Mouse (Mus musculus): ENCODE data around the gene Mmp14.

The Mmp14 gene

DNA sequence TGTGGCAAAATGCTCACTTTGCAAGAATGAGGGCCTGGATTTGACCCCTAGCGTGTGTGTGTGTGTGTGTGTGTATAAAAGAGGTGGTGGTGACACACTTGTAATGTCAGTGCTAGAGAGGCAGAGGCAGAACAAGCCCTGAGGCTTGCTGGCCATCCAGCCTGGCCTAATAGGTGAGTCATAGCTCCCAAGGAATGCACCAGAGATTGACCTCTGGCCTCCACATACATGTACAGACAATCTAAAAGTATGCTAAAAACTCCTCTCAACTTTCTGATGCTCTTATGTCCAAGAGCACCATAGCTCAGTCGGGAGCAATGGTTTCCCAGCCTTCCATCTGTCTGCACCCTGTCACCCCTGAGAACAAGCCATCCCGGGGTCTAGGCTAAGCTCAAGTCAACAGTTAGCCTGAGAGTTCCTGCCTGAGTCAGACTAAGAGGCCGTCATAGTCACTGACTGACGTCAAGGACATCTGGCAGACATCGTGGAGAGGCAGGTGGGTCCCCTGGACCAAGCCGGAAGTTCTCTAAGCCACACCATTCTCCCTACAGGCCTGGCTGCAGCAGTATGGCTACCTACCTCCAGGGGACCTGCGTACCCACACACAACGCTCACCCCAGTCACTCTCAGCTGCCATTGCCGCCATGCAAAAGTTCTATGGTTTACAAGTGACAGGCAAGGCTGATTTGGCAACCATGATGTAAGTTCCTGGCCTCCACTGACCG, 3.9 kb downstream of the Mmp14 start:
- DNase-seq: no peak

DNA sequence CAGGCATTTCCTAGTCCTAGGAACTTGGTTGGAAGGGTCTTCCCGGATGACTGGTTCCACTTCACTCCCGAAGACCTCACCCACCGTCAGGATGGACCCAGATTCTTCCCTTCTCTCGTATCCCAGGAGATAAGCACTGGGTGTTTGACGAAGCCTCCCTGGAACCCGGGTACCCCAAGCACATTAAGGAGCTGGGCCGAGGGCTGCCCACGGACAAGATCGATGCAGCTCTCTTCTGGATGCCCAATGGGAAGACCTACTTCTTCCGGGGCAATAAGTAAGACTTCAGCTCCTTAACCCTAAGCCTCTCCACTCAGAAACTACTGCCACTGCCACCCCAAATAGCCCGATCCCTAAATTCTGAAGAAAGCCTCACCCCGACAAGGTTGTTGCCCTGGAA, 7.7 kb downstream of the Mmp14 start:
- DNase-seq: no peak

DNA sequence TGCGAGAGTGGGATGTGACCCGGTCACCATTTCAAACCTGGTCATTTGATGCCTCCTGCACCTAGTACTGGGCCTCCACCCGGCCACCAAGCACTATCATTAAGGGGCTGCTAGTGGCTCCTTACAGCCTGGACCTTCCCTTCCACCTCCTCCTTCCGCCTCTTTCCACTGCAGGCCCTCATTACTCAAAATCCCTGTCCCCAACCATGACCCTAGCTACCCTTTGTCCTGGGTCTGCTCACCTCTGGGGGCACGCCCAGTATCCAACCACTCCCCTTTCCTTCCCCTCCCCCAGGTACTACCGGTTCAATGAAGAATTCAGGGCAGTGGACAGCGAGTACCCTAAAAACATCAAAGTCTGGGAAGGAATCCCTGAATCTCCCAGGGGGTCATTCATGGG, 8.2 kb downstream of the Mmp14 start:
- no peak for DNase-seq

DNA sequence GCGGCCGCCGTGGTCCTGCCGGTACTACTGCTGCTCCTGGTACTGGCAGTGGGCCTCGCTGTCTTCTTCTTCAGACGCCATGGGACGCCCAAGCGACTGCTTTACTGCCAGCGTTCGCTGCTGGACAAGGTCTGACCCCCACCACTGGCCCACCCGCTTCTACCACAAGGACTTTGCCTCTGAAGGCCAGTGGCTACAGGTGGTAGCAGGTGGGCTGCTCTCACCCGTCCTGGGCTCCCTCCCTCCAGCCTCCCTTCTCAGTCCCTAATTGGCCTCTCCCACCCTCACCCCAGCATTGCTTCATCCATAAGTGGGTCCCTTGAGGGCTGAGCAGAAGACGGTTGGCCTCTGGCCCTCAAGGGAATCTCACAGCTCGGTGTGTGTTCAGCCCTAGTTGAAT, 9.1 kb downstream of the Mmp14 start:
- no peak for DNase-seq

DNA sequence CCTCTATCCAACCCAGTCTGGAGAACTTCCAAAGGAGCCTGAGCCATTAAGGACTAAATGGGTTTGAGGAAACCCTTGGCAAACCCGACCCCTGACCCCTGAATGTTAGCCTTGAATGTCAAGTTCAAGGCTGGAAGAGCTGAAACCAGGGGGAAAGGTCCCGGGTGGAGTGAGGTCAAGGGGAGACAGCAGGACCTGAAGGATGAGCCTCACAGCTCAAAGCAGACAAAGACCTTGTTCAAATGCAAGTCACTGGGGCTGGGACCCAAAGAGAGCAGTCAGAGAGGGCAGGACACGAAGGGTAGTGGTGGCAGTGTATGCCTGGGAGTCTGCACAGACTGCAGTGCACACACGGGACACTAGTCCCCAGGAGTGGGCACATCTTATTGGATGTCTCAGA, 10.0 kb downstream of the Mmp14 start:
- DNase-seq: no peak

DNA sequence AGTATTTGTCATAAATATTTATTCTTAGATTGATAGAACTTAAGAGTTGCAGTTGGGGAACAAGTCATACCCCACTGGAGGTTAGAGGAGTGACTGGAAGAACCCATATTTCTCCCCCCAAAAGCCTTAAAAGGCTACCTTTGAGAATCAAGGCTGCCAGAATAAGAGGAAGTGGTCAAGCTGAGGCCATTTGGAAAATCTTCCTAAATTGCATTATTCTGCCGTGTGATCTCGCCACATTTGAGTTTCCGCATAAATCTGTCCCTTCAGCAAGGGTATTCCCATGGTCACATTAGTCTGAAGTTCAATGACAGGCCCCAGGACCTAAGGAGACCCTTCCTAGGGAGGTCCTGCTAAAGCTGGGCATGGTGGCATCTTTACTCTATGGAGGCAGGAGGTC, 11.1 kb downstream of the Mmp14 start:
- DNase-seq: no peak

DNA sequence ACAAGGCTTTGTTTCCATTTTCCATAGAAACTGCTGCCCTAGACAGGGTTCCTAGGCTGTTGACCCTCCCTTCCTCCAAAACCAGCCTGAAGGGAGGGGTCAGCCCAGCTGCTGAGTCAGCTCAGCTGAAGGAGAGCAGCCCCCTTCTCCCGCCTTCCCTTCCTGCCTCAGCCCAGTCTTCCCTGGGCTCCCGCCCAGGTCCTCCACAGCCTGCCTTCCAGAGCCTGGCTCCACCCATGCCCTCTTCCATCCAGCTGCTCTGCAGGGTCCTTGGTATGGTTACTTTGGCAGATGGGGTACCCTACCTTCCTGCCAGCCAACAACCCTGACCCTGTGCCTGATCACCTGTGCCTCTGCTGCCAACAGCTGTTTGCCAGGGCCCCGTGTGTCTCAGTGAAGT, 11.8 kb downstream of the Mmp14 start:
- no peak for DNase-seq

DNA sequence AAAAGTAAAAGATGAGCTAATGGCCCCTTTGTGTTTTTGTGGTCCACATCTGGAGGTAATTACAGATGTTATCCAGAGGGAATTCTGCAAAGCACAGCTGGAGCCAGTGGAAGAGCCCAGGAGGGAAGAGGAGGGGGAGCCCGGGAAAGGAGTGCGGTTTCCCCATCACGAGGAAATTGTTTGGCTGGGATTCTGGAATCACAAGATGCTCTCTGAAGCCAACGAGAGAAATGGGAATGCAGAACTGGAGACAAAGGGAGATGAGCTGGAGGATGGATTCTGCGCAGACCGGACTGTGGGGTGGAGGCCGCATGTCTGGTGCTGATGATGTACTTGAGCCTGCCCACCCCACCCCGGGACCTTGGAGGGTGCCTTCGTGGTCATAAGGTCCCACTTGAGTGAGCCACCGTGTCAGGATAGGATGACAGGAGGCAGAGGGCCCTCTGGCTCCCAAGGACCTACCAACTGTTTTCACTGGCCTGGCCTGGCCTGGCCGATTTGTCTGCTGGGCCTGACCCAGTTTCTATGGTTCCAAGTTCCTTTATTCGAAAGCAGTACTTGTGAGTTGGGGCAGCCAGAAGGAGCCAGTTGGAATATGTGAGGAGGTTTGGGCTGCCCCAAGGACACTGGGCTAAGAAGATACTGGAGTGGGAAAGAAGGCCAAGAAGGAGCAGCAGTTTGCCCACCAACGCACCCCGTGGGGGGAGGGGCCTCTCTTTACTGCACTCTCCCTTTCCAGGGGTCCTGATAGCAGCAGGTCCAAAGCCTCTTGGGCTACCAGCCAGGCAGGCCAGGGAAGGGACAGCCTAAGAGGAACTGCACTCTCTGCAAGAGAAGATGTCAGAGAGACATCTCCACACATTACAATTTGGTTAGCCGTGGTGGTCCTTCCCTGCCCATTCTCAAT, 12.6 kb downstream of the Mmp14 start:
- DNase-seq: no peak

DNA sequence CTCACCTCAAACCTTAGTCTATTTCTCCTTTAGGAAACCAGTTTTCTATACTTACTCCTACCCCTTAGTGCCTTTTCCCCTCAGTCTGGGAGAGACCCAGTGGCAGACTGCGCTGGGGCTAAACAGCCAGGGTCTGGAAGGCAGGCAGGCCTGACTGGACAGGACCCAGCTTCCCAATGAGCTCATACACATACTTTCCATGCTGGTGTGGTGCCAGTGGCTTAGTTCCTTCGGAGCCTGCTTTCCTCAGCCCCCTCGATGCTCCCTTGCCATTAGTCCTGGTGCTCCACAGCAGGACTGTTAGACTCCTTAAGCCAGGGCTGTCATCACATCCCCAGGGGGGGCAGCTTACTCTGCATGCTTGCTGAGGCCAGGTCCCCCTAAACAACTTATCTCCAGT, 14.1 kb downstream of the Mmp14 start:
- no peak for DNase-seq

DNA sequence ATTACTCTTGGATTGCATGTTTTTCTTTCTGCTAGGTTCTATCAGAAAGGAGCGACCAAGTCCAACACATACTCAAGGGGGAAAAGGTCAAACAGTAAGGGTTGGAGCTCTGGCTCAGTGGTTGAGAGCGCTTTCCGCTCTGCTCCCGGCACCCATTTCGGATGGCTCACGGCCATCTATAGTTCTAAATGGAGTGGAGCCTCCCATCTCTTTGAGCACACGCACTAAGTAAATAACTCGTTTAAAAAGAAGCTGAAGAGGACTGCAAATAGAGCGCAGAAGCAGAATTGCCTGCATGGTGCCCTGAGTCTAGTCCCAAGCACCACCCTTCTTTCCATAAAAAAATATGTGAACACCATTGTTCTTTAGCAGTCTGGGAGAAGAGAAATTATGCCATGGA, 22.2 kb downstream of the Mmp14 start:
- no peak for DNase-seq

DNA sequence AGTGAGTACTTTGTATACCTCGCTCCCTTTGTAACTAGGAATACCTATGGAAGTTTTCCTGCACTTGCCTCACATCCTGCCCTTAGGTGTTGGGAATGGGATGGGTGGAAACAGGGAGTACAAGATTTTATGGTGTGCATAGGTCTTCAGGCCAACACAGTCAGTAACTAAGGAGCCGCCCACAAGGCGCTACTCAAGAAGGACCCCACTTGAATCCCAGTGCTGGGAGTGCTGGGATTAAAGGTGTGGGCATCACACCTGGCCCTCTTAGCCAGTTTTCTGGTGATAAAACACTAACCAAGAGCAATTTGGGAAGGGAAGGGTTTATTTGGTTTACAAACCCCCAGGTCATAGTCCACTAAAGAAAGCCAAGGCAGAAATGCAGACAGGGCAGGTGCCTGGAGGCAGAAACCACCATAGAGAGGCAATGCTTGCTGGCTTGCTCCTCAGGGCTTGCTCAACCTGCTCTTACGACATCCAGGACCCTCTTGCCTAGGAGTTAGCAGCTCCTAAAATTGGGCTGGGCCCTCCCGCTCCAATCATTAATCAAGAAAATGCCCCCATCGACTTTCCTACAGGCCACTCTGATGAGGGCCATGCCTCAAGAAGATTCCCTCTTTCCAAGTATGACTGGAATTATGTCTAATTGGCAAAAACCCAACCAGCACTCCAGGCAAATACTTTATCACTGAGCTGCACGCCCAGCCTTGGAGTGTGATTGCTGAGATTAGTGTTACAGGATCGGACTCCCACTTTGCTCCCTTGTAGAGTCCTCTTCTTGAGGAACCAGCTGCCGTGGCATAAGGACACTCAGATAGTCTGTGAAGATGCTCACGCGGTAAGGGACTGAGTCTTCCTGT, 23.5 kb downstream of the Mmp14 start:
- no peak for DNase-seq

DNA sequence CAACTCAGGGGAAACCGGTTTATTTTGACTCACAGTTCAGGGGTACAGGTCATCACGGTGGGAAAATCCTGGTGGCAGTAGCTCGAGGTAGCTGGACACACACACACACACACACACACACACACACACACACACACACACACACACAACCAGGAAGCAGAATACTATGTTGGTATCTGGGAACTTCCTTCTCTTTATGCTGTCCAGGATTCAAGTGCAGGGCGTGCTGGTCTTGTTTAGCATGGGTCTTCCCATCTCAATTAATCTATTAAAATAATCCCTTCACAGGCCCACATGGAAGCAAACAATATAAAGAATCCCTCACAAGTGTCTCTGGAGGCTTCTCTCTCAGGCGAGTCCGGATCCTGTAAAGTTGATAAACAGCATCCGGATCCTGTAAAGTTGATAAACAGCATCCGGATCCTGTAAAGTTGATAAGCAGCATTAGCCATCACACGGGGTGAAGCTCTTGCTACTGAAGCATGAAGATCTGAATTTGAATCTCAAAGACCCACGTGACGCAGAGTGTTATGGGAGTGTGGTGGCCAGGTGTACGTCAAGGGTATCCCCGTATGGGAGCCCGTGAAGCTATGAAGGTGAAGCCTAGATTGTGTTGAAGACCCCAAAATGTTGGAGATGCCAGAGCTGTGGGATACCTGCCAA, 26.6 kb downstream of the Mmp14 start:
- no peak for DNase-seq

DNA sequence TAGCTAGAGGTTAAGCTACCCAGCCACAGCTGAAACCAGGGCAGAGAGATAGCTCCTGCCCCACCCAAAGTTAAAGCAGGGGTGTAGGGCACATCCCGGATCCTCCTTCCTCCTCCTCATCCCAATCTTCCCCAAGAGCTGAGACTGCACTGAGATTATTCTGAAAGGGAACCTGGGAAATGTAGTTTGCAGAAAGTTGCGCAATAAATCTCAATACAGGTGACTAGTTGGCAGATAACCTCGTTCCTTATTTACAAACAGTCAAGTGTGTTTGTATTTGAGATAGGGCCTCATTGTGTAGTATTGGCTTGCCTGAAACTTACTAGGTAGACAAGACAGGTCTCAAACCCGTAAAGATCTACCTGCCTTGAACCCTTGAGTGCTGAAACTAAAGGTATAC, 30.7 kb downstream of the Mmp14 start:
- no peak for DNase-seq

DNA sequence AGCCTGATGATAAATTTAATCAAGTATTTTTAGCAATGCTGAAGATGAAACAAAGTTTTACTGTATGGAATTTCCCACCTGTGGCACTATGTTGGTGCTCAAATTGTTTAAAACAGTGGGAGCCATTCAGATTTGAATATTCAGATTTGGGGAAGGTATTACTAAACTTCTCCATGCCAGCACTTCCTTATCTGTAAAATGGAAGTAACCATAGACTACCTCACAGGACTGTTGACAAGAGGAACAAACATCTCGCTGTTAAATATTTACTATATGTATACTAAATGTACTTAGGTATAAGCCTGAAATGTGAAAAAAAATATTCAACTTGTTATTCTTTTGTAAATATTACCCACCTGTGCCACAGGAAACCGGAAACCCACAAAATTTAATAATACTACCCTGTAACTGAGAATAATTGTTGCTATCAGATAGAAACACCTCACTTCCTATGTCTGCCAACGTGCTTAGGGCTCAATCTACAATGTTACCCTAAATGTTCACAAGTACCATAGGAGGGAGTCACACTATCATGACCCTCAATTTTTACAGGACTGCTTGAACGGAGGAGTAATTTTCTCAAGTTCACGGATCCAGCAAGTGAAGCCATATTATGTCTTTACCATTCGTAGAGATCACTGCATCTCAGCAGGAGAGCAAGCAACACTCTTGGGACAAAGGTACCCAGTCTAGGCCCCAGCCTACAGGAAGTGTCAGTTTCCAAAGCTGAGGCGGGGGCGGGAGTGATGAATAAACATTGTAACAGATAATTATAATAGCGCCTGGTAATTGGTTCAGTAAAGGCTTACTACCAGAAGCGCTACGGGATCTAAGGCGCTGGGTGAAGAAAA, 31.9 kb downstream of the Mmp14 start:
- no peak for DNase-seq

DNA sequence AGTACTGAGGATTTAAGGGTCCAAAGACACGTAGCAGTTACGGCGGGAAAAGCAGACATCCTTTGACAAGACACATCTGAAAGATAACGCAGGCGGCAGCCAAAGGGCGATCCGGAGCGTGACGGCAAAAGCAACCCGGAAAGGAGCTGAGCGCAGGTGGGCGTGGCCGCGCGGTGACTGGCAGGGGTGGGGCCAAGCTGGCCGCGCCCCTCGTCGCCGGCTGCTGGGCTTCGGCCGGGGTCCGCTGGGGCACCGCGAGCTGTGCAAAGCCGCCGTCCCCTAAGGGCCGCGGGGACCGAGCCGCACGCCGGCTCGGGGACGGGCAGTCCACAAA, 32.5 kb downstream of the Mmp14 start, which contains the start of gene Lrp10:
TSS of gene Lrp10 (plus strand) at position 179 of the 334 bp plus-strand sequence.
- peak; percentile 87 for DNase-seq

DNA sequence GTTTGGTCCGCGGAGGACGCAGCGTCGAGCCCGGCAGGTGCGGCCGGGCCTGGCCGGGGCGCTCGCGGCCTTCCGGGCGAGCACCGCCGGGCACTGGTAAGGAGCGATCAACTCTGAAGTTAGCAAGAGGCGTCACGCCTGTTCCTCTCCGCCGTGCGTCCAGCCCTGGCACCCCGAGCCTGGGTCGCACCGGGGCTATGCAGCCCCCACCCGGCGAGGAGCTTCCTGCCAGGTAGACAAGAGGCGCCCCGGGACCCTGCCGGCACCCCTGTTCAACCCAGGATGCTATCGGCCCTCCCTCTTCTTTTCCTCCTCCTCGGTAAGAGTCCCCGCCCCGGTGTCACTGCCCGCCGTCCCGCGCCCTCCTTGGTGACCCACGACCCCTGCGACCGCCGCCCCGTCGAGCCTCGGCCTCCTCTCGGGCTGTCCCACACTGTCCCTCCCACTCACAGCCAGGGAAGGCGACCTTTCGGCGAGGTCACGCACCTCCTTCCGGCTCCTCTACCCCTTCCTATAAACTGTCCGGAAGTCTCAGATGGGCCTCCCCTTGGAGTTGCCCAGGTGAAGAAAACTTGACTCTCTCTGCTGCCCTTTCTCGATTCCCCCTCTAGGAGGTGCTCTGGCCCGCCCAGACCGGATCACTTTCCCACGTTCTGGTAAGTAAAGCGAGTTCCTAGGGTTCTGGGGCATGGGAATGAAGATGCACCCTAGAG, 33.0 kb downstream of the Mmp14 start:
- DNase-seq: peak; percentile 17

DNA sequence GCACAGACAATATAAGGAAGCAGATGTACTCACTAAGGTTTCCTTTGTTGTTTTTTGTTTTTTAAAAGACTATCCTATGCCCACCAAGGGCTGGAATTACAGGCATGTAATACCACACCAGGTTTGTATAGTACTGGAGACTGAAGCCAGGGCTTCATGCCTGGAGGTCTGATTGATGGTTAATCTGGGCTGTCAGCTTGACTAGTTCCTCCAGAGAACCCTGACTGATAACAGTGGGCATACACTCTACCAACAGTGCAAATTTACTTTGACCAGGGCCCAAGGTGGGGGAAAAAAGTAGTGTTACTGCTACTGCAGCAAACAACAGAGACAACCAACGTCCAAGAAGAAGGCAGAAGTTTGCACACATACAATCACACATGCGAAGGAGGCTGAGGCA, 40.1 kb downstream of the Mmp14 start:
- DNase-seq: no peak

DNA sequence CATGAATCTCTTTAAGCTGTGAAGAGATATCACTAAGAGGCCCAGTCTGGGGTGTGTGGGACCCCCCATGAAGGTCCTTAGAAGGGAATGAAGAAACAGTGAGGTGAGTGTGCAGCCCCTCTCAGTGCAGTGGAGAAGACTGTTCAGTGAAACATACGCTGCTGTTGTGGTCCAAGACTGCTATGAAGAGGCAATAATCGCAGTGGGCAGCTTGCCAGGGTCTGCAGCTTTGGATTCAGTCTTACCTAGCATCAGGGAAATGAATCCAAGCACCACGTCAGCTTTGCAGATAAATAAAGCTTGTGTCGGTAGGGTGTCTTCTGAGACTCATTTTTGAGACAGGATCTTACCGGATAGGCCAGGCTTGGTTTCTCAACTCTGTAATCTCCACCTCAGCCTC, 41.3 kb downstream of the Mmp14 start:
- DNase-seq: no peak

DNA sequence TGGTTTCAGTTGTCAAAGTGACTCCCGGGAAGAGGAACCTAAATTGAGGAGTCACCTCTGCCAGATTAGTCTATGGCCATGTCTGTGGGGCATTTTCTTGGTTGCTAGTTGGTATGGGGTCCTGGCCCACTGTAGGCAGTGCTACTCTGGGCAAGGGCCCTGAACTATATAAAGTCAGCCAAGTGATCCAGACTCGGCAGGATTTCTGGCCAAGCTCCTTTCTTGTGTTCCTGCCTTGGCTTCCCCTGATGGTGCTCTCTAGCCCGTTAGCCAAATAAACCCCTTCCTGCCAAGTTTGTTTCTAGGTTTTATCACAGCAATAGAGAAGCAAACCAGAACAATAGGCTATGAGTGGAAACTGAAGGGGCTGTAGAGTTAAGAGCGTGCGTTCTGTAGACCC, 43.3 kb downstream of the Mmp14 start:
- no peak for DNase-seq

DNA sequence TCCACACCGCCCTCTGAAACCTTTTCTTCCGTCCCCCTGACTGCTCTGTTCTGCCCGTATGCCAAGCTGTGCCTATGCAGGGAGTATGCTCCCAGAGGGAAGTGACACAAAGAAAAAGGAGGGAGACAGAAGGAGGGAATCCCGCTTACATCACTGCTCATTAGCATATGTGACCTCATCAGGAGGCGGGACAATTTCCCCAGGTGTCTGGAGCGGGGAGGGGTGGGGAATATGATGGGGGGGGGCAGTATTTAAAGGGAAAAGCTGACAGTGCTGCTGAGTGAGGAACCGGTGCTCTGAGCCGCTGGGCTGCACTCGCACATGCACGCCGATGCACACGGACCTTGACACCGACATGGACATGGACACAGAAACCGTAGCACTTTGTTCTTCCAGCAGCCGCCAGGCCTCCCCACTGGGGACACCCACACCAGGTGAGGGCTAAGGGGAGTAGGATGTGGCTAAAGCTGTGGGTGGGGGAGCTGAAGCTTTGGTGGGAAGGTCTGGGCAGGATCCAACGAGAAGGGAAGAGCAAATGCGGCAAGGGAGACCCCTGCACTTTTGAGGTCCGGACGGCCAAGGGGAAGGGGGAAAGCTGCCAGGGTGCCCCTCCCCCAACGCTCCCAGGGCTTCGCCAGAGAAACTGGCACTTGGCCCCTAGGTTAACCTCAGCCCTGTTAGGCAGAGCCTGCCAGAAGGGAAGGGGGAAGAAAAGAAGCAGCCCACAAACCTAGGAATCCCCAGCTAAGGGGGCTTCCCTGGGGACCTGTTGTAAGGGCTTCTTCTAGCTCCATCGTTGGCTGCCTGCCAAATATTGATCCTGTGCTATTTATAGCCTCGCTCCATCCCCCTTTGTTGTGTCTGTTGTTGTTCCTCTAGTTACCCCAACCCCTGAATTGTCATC, 44.8 kb downstream of the Mmp14 start, which contains the start of gene Rem2:
TSS of gene Rem2 (plus strand) at position 160 of the 904 bp plus-strand sequence.
- peak; percentile 64 for DNase-seq

Measured in right cerebral cortex, postnatal 25 days (tissue).